Mouse (Mus musculus) brain, adult 2 months (tissue): Measurements from ENCODE around the gene Slc38a8.

Experiments
- DNase-seq: peaks from one replicate; pipeline ENCODE4 v3.0.0; 2011; ENCODE audit warnings: low read depth, low spot score

Slc38a8 gene

DNA sequence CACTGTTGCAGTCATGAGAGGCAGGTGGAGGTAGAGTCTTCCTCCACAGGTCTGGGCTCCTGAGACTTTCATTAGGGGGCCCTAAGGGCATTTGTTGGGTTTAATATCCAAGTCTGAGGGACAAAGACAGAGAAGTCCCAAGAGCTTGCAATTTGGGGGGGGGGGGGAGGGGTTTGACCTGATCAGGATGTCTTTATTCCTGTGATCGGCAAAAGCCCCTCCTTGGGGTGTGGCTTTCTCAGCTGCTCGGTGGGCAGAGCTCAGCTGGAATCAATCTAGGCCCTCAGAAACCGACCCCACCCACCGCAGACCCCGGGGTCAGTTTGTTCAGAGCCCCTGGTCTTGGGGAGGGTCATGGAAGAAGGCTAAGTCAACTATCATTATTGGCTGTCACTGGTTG, at the start of gene Slc38a8:
Slc38a8 (minus strand) TSS at position 101 of the 400 bp plus-strand sequence.
- DNase-seq: no peak

DNA sequence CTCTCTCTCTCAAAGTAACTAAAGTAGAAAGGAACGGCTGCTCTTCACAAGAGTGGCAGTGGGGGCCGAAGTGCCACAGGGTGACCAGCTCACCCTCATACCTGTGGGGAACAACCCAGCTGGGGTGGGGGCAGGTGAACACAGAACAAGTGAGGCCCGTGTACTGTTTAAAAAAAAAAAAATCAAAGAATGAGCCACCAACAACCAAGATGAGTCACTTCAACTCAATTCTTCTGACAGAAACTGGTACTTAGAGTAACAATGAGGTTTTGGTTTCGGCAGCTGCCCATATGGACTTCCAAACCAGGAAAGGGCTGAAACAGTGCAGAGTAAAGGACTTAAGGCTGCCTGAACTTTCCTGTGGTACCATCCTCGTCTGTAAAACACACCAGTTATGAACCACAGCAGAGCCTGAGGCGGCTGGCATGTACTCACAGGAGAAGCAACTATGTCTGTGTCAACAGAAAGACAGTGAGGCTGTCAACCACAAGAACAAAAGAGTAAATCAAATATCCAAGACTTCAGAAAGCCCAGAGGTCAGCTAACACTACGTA, 47.1 kb upstream of the Slc38a8 start:
- no peak for DNase-seq

DNA sequence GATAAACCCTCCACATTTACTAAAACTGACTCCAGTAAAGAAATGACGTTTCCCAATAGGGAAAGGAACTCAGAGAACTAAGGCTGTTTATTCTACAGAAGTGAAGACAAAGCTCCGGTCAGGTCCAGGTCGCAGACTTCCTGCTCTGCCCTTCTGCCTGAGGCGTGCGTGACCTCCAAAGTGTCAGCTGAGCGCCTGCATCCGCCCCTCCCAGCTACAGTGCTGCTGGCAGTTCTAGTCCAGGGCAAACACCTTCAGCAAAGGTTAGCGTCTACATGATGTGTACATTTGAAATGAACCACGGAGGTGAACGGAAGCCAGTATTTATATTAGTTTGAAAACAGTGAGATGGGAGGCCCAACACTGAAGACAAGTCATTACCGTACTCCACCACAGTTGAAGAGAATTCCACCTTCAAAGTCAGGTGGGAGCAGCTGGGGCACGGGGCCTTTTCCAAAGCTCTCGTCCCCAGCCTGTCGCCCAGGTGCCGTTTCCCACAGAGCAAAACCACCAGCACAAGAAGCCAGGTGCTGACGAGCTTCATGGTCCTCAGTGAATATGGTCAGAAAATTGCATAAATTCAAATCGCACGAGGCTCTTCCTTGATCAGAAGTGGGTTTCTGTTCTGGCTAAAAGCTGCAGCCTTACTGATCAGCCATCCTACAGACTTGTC, 45.7 kb upstream of the Slc38a8 start:
- no peak for DNase-seq

DNA sequence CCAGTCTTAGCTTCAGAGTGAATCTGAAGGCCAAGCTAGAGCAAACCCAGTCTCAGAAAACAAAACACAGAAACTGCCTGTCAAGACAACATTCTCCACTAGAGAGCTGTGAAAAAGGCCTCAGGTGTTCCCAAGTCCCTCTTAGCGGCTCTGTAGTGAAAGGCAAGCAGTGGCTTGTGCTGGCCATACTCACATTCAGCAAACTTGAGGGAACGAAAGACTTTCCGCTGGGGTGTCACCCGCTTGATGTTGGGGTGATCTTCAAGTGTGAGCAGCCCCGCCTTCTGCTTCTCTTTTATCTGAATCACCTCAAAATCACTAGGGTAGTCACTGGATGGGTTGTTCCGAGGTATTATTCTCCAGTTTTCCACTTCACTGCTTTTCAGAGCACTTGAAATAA, 44.3 kb upstream of the Slc38a8 start:
- DNase-seq: no peak

DNA sequence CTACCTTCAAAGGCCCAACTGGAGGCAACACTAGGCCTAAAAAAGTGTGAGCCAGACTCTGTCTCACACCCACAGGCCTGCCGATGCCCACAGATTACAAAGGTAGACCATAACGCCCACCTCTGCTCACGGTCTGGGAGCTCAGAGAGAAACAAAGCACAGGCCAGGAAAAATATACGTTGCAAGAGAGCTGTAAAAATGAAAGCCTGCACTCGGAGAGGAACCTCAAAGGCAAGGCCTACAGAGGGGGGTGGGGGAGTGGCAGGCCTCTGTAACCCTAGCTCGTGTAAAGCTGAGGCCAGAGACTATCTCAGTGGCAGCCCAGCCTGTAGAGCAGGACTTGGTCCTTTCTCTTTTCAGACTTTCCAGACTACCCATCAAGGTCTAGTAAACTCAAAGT, 43.7 kb upstream of the Slc38a8 start:
- DNase-seq: no peak

DNA sequence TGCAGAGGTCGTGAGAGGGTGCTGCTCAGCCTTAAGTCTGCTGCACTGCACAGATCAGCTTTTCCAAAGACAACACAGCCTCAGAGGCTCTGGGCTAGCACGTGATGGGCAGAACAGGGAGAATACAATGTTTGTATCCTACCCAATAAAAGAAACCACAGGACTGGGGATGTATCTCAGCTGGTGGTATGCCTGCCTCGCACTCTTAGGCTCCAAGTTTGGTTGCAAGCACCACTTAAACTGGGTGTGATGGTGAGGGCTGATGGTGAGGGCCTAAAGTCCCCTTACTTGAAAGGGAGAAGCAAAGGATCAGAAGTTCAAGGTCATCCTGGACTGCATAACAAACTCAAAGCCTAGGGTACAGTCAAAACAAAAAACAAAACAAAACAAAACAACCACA, 43.1 kb upstream of the Slc38a8 start:
- no peak for DNase-seq

DNA sequence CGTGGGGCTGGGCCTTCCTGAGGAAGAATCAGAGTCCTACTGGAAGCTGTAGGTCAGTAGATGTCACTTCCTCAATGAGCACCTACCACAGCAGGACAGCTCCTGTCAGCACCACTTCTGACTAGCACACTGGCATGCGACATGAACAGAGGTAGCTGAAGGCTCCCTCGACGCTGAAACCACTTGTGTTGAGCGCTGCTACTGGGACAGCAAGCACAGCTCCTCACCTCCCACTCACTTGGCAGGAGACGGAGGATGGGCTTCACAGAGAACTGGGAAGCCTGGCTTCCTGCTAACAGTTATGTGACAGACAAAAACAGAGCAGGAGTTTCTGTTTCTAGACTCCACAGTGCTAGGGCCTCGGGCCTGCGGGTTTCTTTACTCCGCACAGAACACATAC, 30.5 kb upstream of the Slc38a8 start:
- DNase-seq: peak; percentile 92

DNA sequence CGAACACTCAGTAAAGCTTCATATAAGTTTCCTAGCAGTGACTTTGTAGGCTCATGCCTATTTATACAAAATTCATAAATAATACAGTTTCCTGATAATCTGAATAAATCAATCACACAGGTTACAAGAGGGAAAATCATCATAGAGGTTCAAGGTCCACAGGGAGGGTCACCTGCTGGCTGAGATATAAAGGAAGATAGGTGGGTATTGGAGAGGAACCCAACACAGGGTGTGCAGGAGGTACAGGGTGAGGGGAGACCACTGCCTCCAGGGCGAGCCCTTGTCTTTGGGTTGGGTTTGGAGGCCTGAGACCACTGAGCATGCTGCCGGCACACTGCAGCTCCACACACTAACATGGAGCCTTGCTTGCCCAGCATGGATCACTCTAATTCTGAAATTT, 29.9 kb upstream of the Slc38a8 start:
- DNase-seq: no peak

DNA sequence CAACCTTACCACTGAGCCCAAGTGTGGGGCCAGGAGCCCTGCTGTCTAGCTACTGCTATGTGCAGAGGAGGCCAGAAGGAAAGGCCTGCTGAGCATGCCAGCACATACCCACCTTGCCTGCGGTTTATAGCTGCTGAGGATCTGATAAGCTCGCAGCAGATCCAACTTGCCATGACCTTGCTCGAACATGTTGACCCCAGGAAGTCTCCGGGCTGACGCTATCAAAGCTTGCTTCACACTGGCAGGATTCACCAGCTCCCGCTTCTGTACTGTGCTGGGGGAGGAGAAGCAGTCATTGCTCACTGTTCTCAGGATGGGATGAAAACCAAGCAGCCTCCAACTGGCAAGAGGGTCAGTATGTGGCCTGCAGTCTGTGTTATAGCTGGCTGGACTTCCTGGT, 29.4 kb upstream of the Slc38a8 start:
- no peak for DNase-seq

DNA sequence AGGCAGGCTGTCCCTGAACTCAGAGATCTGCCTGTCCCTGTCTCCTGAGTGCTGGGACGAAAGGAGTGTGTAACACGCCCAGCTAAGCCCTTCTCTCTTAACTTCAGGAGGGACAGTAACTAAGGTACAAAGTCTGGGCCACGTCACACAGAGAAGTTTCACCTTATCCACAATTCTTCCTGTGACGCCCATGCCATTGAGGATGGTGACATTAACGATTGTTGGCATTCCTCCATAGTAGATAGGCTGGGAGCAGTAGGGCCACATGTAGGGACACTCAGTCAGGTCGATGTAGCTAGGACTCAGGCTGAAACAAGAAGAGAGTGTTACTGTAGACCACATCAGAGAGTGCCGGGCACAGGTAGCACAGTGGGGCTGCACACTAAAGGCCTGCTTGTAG, 27.3 kb upstream of the Slc38a8 start:
- DNase-seq: no peak

DNA sequence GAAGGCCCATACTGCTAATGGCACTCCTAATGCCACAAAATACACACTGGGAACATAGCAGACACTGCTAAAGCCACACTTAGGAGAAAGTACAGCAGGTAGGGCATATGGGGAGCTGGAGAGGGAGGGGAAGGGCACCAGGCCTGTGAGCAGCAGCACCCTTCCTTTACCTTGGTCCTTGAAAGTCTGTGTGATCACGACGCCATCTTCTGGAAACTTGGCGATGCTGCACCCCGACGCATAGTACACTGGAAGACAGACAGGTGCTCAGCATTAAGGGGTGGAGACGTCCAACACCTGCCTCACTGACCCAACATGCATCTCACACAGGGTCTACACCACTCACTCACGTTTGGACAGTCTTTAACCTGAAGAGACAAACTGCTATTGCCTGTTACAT, 18.6 kb upstream of the Slc38a8 start:
- no peak for DNase-seq

DNA sequence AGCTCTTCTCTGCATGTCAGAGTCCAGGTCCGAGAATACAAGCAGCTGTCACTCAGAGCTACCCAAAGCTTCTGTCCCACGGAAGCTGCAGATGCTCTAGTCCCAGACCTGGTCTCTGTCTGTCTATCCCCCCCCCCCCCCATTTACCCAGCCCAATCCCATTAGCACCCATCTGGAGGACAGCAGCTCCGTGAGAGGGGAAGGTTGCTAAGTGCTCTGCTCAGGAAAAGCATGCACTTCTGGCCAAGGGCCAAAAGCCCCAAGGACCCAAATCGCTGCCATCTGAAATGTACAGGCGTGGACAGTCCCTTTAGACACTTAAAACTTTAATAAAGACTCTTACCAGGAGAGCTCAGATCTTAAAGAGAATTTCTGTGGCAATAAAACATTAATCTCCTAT, 15.2 kb upstream of the Slc38a8 start:
- no peak for DNase-seq

DNA sequence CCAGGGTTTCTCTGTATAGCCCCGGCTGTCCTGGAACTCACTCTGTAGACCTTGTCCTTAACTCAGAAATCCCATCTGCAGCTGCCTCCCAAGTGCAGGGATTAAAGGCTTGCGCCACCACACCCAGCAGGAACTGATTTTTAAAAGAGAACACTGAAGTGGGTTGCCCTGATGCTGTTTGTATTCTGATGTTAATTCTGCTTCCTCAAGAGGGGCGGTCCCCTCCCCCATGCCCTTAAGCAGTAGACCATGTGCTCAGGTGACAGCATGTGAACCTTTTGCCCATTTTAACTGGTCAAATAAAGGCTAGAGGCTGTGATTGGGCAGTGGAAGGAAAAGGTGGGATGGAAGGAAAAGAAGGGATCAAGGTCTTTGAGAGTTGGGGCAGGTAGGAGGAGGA, 14.3 kb upstream of the Slc38a8 start:
- no peak for DNase-seq

DNA sequence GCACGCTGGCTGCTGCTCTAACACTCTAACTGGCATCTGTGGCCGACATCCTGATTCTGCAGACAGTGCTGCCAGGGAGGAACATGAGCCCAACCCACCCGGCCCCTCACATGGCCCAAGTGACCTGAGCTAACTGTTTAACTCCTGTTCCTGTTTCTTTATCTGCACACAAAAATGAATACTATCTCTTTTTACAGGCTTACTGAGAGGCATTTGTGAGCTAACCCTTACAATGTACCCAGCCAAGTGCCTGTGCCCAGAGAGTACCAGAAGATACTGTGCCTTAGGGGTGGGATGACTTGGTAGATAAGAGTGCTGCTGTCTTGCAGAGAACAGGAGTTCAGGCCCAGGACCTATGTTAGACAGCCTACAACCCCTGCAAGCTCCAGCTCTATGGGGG, 13.4 kb upstream of the Slc38a8 start:
- DNase-seq: no peak

DNA sequence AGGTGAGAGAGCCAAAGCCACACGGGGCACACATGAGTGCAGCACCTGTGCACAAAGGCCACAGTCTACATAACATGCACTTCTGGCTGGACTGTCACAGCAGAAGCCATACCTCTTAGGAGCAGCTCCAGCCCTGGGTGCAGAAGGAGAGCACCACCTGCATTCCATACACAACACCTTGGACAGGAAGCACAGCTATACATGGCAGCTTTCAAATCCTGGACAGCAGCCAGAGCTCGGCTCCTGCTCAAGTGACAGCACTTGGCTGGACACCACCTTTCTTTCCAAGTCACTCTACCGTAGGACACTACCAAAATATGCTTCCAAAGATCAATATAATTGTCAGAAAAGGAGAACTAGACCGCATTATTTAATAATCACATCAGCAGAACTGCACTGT, 11.9 kb upstream of the Slc38a8 start:
- DNase-seq: peak; percentile 77

DNA sequence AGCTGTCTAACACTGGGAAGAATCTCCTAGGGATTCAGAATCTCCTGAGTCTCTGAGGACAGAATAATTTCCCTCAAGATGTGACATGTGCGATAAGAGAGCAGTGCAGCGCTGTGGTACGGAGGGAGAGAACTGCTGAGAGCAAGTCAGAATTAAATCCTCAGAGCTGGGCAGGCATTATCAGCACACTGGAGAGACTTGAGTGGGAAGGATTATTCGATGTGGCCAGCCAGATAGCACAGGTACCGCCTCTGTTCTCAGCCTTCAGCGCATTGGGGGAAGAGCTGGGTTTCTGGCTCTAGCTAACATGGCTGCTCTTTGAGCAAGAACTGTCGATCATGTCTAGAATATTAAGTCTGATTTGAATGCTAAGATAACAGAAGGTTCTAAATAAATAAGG, 10.2 kb upstream of the Slc38a8 start:
- peak; percentile 30 for DNase-seq

DNA sequence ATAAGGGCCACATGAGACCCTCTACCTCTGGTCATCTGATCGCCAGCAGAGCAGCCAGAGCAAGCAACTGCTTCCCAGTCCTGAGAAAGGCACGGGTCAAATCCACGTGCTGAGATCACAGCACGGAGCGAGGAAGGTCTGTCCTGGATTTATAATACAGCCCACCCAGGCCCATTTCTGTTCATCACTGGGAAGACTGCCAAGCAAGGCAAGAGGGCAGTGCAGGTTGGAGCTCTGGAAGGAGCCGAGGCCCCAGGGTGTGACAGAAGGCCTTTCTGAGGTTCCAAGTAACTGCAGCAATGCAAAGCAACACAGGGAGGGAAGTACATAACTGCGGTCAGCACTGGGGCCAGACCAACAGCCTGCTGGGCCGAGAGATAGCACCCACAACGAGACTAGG, 9.0 kb upstream of the Slc38a8 start:
- DNase-seq: no peak

DNA sequence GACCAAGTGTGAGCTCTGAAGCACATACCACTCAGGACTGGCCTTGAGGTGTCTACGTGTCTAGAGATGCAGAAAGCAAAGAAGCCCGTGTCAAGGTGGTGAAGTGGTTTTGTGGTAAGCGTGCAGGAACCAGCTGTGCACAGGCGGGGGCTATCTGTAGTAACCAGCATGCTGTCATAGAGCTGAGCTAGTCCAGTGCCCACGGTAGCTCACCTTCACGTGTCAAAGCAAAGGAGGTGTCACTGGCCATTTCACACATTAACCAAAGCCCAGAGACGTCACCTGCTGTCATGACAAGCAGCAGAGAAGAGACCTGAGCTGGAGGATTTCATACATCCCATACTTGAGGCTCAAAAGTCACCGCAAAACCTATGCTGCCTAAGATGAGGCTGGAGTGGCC, 4.6 kb upstream of the Slc38a8 start:
- no peak for DNase-seq

DNA sequence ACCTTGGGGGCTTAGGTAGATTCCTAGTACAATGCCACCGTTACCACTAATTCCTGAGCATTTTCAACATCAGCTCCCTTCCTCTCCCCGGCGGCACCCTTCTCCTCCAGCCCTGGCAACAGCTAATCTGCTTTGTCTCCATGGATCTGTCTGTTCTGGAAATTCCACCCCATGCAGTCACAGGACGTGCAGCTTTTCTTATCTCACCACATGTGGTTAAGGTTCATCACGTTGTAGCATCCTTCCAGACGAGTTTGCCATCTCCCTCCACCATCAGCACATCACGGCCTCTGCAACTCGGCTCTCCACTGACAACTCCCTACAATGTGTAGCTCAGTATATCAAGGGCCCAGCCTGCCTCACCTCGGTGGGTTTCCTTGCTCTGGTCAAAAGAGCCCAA, 4.0 kb upstream of the Slc38a8 start:
- peak; percentile 40 for DNase-seq

DNA sequence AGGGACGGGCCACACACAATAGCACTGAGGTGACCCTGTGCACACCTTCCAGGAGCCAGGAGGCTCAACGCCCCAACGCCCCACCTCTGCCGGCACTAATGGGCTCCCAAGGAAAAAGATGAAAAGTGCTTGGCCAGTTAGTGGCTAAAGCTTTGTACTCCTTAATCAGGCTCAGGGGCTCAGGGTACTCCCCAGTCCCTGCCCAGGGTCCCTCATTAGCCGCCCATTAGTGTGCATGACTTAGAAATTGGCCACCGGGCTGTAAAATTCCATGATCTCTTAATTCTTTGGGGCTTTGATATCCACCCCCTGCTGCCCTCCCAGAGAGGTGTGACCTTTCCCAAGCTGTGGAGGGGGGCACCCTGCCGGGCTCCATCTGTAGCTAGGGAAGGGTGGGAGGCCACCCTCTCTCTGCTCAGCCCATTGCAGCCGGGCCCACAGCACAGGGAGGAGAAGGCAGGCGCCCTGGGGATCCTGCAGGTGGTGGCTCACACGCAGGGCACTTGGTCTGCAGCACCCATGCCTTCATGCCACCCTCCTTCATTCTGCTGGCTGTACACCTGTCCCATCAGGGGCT, 1.8 kb upstream of the Slc38a8 start:
- DNase-seq: no peak

DNA sequence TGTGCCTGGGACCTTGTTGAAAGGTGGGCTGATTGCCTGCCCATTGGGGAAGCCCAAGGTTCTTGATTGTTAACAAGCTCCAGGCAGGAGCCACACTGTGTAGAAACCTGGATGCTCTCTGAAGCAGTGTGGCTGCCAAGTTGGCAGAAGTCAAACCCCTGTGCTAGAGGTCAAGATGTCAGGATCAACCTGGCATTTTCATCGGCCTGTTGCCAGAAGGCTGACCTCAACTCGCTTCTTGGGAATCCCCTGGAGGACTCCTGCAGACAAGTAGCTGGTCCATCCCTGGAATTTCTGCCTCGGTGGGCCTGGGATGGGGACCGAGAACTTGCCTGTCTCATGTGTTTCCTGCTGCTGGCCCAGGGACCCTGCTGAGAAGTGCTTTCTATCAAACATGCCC, 613 bp upstream of the Slc38a8 start:
- no peak for DNase-seq

DNA sequence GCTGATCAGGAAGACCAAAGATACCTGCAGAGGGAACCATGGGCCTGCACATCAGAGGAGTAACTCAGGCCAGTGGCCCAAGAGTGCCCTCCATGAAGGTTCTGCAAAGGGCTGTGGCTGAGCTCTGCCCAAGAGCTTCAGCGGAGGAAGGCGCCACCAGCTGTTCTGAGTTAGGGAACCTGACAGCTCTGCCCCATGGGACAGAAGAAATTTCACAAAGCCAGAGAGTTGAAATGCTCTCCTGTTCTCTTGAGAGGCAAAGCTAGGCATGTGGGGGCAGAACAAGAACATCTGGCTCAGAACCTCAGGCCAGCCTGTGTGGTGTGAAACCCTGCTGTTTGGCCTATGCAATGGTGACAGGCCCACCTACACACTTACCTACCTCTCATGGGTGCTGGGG, 1.7 kb downstream of the Slc38a8 start:
- no peak for DNase-seq

DNA sequence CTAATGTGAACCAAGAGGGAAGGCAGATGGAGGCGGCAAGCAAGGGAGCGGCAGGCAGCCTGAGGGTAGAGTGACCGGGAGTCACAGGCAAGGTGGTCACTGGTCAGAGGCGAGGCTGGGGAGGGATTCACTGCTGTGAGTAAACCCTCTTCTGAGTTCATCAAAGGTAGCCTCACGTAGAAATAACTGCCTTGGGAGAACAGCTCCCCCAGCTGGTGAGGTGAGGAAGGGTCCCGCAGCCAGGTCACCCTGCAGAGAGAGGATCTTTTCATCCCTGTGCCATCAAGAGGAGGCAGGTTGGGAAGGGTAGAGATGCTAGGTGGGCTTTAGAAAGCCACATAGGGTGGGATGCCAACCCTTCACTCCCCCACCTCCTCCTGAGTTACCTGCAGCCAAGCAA, 4.7 kb downstream of the Slc38a8 start:
- peak; percentile 43 for DNase-seq

DNA sequence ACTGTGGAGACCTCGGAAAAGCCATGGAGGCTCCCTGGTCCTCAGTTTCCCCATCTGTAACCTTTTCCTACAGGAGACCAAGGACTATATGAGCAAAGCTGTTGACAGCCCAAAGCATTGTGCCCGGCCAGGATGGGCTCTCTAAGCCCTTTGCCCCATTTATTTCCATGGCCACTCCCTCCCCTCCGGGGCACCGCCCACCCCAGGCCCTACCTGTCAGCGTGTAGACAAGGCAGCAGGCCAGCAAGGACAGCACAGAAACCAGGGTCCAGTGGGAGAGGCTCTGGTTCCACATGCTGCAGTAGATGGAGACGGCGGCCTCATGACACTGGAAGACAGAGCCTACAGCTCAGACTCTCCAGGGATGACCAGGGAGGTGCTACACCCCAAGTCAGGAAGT, 14.4 kb downstream of the Slc38a8 start:
- no peak for DNase-seq
